Mouse (Mus musculus): ENCODE measurements at regions not wholly inside any gene's neighbourhood (a gene's known extent, or its start where the extent isn't known, plus 50 kb on each side); places are given as distances from the start of the nearest gene placed in this dataset.

- TF ChIP-seq POLR2A (IDR thresholded peaks at IDR 0.05; ENCODE audit: borderline replicate concordance, low read depth, low read length): no peak
- peak; percentile 82 for TF ChIP-seq CTCF (IDR thresholded peaks at IDR 0.05; ENCODE audit: low read depth, low read length)
- Histone ChIP-seq H3K4me3 (ENCODE audit: insufficient read depth, low read length) (no peak overlapping the region), H3K27ac (ENCODE audit: insufficient read depth, low read depth, low read length) (no peak overlapping the region), H3K4me1 (ENCODE audit: control insufficient read depth, insufficient read depth, low read length) (no peaks in the 10 kb centered on the region)
Measured at GRCm38 (mm10) chr16:95647854-95648253, 54.0 kb upstream of the Ets2 start.

DNA sequence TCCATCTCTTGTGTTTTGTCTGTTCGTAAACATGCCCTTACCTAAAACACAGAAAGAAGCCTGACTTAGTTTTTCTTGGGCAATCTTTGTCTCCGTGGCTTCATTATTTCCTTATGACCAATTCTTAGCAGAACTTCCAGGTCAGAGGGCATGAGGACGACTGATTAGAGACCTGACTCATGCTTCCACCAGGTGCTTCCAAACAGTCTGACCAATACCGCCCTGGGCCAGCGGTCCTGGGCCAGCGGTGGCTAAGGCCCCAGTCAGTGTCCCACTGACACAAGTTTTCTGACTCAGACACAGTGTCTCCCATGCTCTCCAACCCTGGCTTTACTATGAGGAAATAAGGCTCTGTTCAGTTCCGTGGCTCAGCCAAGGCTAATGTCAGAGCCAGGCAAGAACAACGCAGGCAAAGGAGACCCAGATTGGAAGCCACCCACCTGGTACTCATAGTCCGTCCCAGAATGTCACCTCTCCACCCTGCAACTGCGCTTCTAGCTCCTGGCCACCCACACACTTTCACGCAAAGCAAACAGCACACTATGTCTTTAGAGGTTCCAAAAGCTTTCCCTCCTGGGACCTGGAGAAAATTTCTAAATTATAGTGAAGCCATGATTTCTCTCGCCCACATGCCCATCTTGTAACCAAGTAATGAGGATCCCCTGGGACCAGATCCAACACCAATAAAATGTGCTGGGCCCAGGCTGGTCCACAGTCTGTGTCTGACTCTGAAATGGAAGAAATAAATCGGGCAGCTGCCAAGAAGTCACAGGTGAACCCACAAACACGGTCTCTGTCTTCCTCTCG is 56.6 kb upstream of the Erg start:
- no peak overlapping the region for H3K4me3 ChIP-seq (ENCODE audit: insufficient read depth, low read length)
- TF ChIP-seq POLR2A (IDR thresholded peaks at IDR 0.05; ENCODE audit: borderline replicate concordance, low read depth, low read length): no peak
- TF ChIP-seq CTCF (IDR thresholded peaks at IDR 0.05; ENCODE audit: low read depth, low read length): no peak
- no peak overlapping the region for H3K27ac ChIP-seq (ENCODE audit: insufficient read depth, low read depth, low read length)
- H3K4me1 ChIP-seq (ENCODE audit: control insufficient read depth, insufficient read depth, low read length): no peaks in the 10 kb centered on the region

DNA sequence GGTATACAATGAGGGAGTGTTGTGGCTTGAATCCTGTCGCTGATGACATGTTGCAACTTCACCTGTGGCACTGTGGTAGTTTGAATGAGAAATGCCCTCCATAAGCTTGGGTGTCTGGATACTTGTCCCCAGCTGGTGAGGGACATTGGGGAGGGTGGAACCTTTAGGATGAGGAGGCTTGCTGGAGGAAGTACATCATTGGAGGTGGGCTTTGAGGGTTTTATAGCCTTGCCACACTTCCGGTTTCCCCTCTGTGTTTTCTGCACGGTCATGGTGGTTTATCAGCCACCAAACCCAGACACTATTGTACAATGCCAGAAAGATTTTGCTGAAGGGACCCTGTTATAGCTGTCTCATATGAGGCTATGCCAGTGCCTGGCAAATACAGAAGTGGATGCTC is 54.3 kb upstream of the Erg start:
- no peaks in the 10 kb centered on the region for H3K4me1 ChIP-seq (ENCODE audit: control insufficient read depth, insufficient read depth, low read length)

GRCm38 (mm10) chr16:95639677-95640076 is 53.3 kb upstream of the Erg start:
- TF ChIP-seq CTCF (IDR thresholded peaks at IDR 0.05; ENCODE audit: low read depth, low read length) (no peak), POLR2A (IDR thresholded peaks at IDR 0.05; ENCODE audit: borderline replicate concordance, low read depth, low read length) (no peak)
- no peaks in the 10 kb centered on the region for H3K4me1 ChIP-seq (ENCODE audit: control insufficient read depth, insufficient read depth, low read length)
- no peak overlapping the region for H3K27ac ChIP-seq (ENCODE audit: insufficient read depth, low read depth, low read length)
- H3K4me3 ChIP-seq (ENCODE audit: insufficient read depth, low read length): no peak overlapping the region

More for the DNA sequence above, 54.3 kb upstream of the Erg start:
- no peak for TF ChIP-seq POLR2A (IDR thresholded peaks at IDR 0.05; ENCODE audit: borderline replicate concordance, low read depth, low read length)
- TF ChIP-seq CTCF (IDR thresholded peaks at IDR 0.05; ENCODE audit: low read depth, low read length): no peak
- Histone ChIP-seq H3K27ac (ENCODE audit: insufficient read depth, low read depth, low read length) (no peak overlapping the region), H3K4me3 (ENCODE audit: insufficient read depth, low read length) (no peak overlapping the region)

DNA sequence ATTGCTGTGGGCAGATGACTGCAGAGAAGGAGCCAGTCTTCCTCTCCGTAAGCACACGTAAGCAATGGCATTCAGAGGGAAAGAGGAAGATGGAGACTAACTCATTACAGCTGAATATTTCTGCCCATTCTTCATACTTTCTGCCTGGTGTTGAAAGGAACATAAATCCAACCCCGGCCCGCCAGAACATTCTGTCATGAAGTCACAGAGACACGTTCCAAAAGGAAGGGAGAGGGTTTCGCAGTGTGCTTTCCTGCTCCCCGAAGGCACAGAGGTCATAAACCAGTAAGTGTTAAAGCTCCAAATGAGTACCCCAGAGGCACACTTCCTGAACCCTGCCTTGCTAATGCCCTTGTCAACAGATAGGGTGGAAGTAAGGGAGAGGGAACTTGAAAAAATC is 51.5 kb upstream of the Erg start:
- H3K4me3 ChIP-seq (ENCODE audit: insufficient read depth, low read length): no peak overlapping the region
- no peak overlapping the region for H3K27ac ChIP-seq (ENCODE audit: insufficient read depth, low read depth, low read length)
- no peak for TF ChIP-seq POLR2A (IDR thresholded peaks at IDR 0.05; ENCODE audit: borderline replicate concordance, low read depth, low read length)
- no peak for TF ChIP-seq CTCF (IDR thresholded peaks at IDR 0.05; ENCODE audit: low read depth, low read length)
- no peaks in the 10 kb centered on the region for H3K4me1 ChIP-seq (ENCODE audit: control insufficient read depth, insufficient read depth, low read length)

DNA sequence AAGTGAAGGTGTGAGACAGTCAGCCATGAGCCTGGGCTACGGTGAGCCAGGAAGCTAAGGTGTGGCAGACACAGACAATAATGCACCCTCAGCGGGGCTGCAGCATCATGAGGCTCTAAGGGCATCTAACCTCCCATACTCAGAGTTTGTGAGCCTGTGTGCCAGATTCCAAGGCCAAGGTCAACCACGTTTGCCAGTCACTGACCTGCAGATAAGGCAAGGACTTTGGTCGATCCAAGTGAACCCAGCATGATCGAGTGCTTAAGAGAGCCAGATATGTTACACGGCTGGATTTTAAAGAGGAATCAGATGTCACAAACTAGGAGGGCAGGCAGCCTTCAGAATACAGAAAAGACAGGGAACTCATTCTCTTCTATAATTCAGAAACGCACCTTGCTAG is 50.2 kb upstream of the Erg start:
- H3K27ac ChIP-seq (ENCODE audit: insufficient read depth, low read depth, low read length): no peak overlapping the region
- TF ChIP-seq CTCF (IDR thresholded peaks at IDR 0.05; ENCODE audit: low read depth, low read length) (no peak), POLR2A (IDR thresholded peaks at IDR 0.05; ENCODE audit: borderline replicate concordance, low read depth, low read length) (no peak)
- no peaks in the 10 kb centered on the region for H3K4me1 ChIP-seq (ENCODE audit: control insufficient read depth, insufficient read depth, low read length)
- H3K4me3 ChIP-seq (ENCODE audit: insufficient read depth, low read length): no peak overlapping the region
